Mouse (Mus musculus) kidney, postnatal 0 days (tissue): ENCODE measurements at regions not wholly inside any gene's neighbourhood (a gene's known extent, or its start where the extent isn't known, plus 50 kb on each side); places are given as distances from the start of the nearest gene placed in this dataset.

Experiments
- ATAC-seq: fragments of 200-750 bp; cut with Nextera tagmentation; replicated peaks from 2 replicates; pipeline ENCODE4 v1.8.0; 2017; ENCODE audit warnings: low read depth, moderate number of reproducible peaks, moderate TSS enrichment, moderate library complexity; ENCODE audit not compliant: low FRiP score
- DNase-seq: peaks from one replicate; pipeline ENCODE4 v3.0.0-alpha.2; 2016; ENCODE audit warnings: low spot score
- H3K27ac ChIP-seq: fragments of 300-500 bp; sonication (generic); 2 replicates; pipeline ENCODE4 v1.5.1; 2014; ENCODE audit warnings: mild to moderate bottlenecking
- H3K27me3 ChIP-seq: fragments of 300-500 bp; sonication (generic); 2 replicates; pipeline ENCODE4 v1.6.1; 2014; ENCODE audit warnings: low read length, mixed read lengths; ENCODE audit not compliant: insufficient read depth
- H3K36me3 ChIP-seq: fragments of 300-500 bp; sonication (generic); 2 replicates; pipeline ENCODE4 v1.6.1; 2014; ENCODE audit warnings: low read length, mixed read lengths; ENCODE audit not compliant: insufficient read depth
- H3K4me1 ChIP-seq: fragments of 300-500 bp; sonication (generic); replicated peaks from 2 replicates; pipeline ENCODE4 v1.6.1; 2014; ENCODE audit warnings: antibody characterized with exemption, low read length, mixed read lengths; ENCODE audit not compliant: insufficient read depth
- H3K4me2 ChIP-seq: fragments of 300-500 bp; sonication (generic); 2 replicates; pipeline ENCODE4 v1.6.1; 2014; ENCODE audit warnings: mild to moderate bottlenecking, low read length, moderate library complexity, mixed read lengths
- H3K4me3 ChIP-seq: fragments of 300-500 bp; sonication (generic); replicated peaks from 2 replicates; pipeline ENCODE4 v1.5.1; 2014; ENCODE audit warnings: low read depth, low read length
- H3K9ac ChIP-seq: fragments of 300-500 bp; sonication (generic); 2 replicates; pipeline ENCODE4 v1.6.1; 2014; ENCODE audit warnings: low read depth, low read length
- H3K9me3 ChIP-seq: fragments of 300-500 bp; sonication (generic); replicated peaks from 2 replicates; pipeline ENCODE4 v1.6.1; 2016; ENCODE audit warnings: low read length, inconsistent platforms, mixed read lengths
- CTCF ChIP-seq: IDR thresholded peaks from 2 replicates; pipeline ENCODE4 v1.5.1; 2016; ENCODE audit warnings: antibody characterized with exemption, low read depth, mild to moderate bottlenecking, moderate library complexity
- WGBS: fragments of 180-500 bp; shearing (Covaris S2); extraction: QIAGEN DNeasy Blood & Tissue Kit; methylation state at CpG from one replicate; pipeline ENCODE4 v1.1.7; 2014; 5-methylcytosine and 5-hydroxymethylcytosine counted together

- H3K27me3 ChIP-seq, result peaks cover 46% of the 10 kb centered on the region
- 28% methylated on average over 10 of the region's 10 CpGs for WGBS
- no peaks in the 10 kb centered on the region for H3K36me3 ChIP-seq
- no peak for DNase-seq
- no peak overlapping the region for H3K9ac ChIP-seq
- no peak overlapping the region for H3K27ac ChIP-seq
- no peak overlapping the region for H3K4me2 ChIP-seq
- H3K4me1 ChIP-seq, result peaks cover 16% of the 10 kb centered on the region
- TF ChIP-seq CTCF, result no peak
- no peak overlapping the region for H3K4me3 ChIP-seq
- no peak for ATAC-seq
- H3K9me3 ChIP-seq, result no peaks in the 10 kb centered on the region
Measured at GRCm38 (mm10) chr12:110186911-110187245, 92.0 kb upstream of the Dio3 start.

- Histone ChIP-seq H3K27ac (no peak overlapping the region), H3K4me2 (peak overlapping the region; percentile 32; the same call in 1 of the 2 replicates), H3K4me3 (peak overlapping the region; percentile 21), H3K9ac (no peak overlapping the region), H3K4me1 (peaks cover 16% of the 10 kb centered on the region), H3K9me3 (no peaks in the 10 kb centered on the region), H3K27me3 (peaks cover 52% of the 10 kb centered on the region), H3K36me3 (no peaks in the 10 kb centered on the region)
- ATAC-seq (0 out of 2 replicates have a peak, but pooled peaks have one; percentile 25), DNase-seq (no peak)
- TF ChIP-seq CTCF, result no peak
- 4% methylated on average over 49 of the region's 49 CpGs for WGBS
Measured at GRCm38 (mm10) chr12:110187246-110188135, 91.4 kb upstream of the Dio3 start.

- peaks cover 16% of the 10 kb centered on the region for H3K4me1 ChIP-seq
- H3K27me3 ChIP-seq, result peaks cover 52% of the 10 kb centered on the region
- H3K9me3 ChIP-seq, result no peaks in the 10 kb centered on the region
- TF ChIP-seq CTCF, result no peak
- H3K4me2 ChIP-seq, result peak overlapping the region; percentile 32; the same call in 1 of the 2 replicates
- WGBS, result 4% methylated on average over 29 of the region's 29 CpGs
- no peak overlapping the region for H3K27ac ChIP-seq
- ATAC-seq (no peak), DNase-seq (no peak)
- H3K36me3 ChIP-seq, result no peaks in the 10 kb centered on the region
- no peak overlapping the region for H3K9ac ChIP-seq
- peak overlapping the region; percentile 21 for H3K4me3 ChIP-seq
Measured at GRCm38 (mm10) chr12:110188136-110188631, 90.7 kb upstream of the Dio3 start.

- 0 out of 2 replicates have a peak overlapping the region, but pooled peaks have one; percentile 13 for H3K4me3 ChIP-seq
- peaks cover 16% of the 10 kb centered on the region for H3K4me1 ChIP-seq
- no peaks in the 10 kb centered on the region for H3K36me3 ChIP-seq
- no peaks in the 10 kb centered on the region for H3K9me3 ChIP-seq
- ATAC-seq (no peak), DNase-seq (no peak)
- no peak overlapping the region for H3K27ac ChIP-seq
- H3K4me2 ChIP-seq, result peak overlapping the region; percentile 32
- WGBS, result 3% methylated on average over 39 of the region's 39 CpGs
- no peak overlapping the region for H3K9ac ChIP-seq
- peaks cover 52% of the 10 kb centered on the region for H3K27me3 ChIP-seq
- TF ChIP-seq CTCF, result no peak
Measured at GRCm38 (mm10) chr12:110188641-110189328, 90.1 kb upstream of the Dio3 start.

- no peak overlapping the region for H3K9ac ChIP-seq
- peak overlapping the region; percentile 32 for H3K4me2 ChIP-seq
- TF ChIP-seq CTCF, result no peak
- H3K27ac ChIP-seq, result no peak overlapping the region
- ATAC-seq (no peak), DNase-seq (no peak)
- H3K4me1 ChIP-seq, result peaks cover 16% of the 10 kb centered on the region
- WGBS, result 1% methylated on average over 19 of the region's 19 CpGs
- H3K27me3 ChIP-seq, result peaks cover 52% of the 10 kb centered on the region
- no peaks in the 10 kb centered on the region for H3K9me3 ChIP-seq
- H3K36me3 ChIP-seq, result no peaks in the 10 kb centered on the region
- H3K4me3 ChIP-seq, result 0 out of 2 replicates have a peak overlapping the region, but pooled peaks have one; percentile 13
Measured at GRCm38 (mm10) chr12:110189329-110189642, 89.6 kb upstream of the Dio3 start.

- H3K4me3 ChIP-seq, result no peak overlapping the region
- ATAC-seq, result no peak
Measured at GRCm38 (mm10) chr12:110192186-110192585, 86.7 kb upstream of the Dio3 start.

More at GRCm38 (mm10) chr12:110192186-110192585, 86.7 kb upstream of the Dio3 start:
- Histone ChIP-seq H3K4me1 (peaks cover 16% of the 10 kb centered on the region), H3K4me2 (no peak overlapping the region), H3K27me3 (peaks cover 37% of the 10 kb centered on the region), H3K36me3 (no peaks in the 10 kb centered on the region), H3K9me3 (no peaks in the 10 kb centered on the region), H3K27ac (no peak overlapping the region), H3K9ac (no peak overlapping the region)
- no peak for TF ChIP-seq CTCF
- 83% methylated on average over 8 of the region's 8 CpGs for WGBS
- DNase-seq, result no peak
